Mouse (Mus musculus) hindbrain, embryonic 10.5 days (tissue): ENCODE data around the gene Gpn1. TPM values are rescaled to one million over a fixed set of nuclear protein-coding genes. Genes with fewer than 3 reads are reported as not detected.

Experiments
- polyA plus RNA-seq: library from polyadenylated mRNA; unstranded; fragments of >200 nt; fragmentation: Nextera tagmentation; extraction: Ambion mirVana; gene quantifications from 2 replicates; pipeline ENCODE4 v1.2.1, GENCODE M21; 2016

Gene Gpn1
- polyA plus RNA-seq, 1 experiment from 2014 or later: 90.8 TPM

Other genes with a start within 250 kb of the Gpn1 start
- gene Krtcap3, start 243.1 kb upstream of the Gpn1 start, polyA plus RNA-seq: 3.9 and 6.7 TPM in 2 replicates
- 35.2 and 39.7 TPM in 2 replicates for gene Ift172, start 203.6 kb upstream of the Gpn1 start, polyA plus RNA-seq
- gene Fndc4, start 198.7 kb upstream of the Gpn1 start, polyA plus RNA-seq: 47.3 and 55.6 TPM in 2 replicates
- gene Gckr, start 197.3 kb upstream of the Gpn1 start, polyA plus RNA-seq: 0.14 TPM in 1 of 2 replicates, not detected in the other
- gene Zfp512, start 42.3 kb upstream of the Gpn1 start, polyA plus RNA-seq: 74.9 and 81.3 TPM in 2 replicates
- gene 4930548H24Rik, start 9.0 kb upstream of the Gpn1 start, polyA plus RNA-seq: not detected in 2 replicates
- gene Slc4a1ap, start 32.3 kb downstream of the Gpn1 start, polyA plus RNA-seq: 24.0 and 29.5 TPM in 2 replicates
- gene Supt7l, start 33.1 kb downstream of the Gpn1 start, polyA plus RNA-seq: 26.2 and 26.9 TPM in 2 replicates
- gene Mrpl33, start 102.2 kb downstream of the Gpn1 start, polyA plus RNA-seq: 240 and 250 TPM in 2 replicates
- 4.3 and 4.5 TPM in 2 replicates for gene Rbks, start 202.9 kb downstream of the Gpn1 start, polyA plus RNA-seq
- 36.8 and 48.5 TPM in 2 replicates for gene Babam2, start 202.9 kb downstream of the Gpn1 start, polyA plus RNA-seq